Mouse (Mus musculus): ENCODE data around the gene March11. TPM values are rescaled to one million over a fixed set of nuclear protein-coding genes. Genes with fewer than 3 reads are reported as not detected.

Gene March11
- polyA plus RNA-seq, 1 experiment from 2014 or later, result 4.5 TPM

DNA sequence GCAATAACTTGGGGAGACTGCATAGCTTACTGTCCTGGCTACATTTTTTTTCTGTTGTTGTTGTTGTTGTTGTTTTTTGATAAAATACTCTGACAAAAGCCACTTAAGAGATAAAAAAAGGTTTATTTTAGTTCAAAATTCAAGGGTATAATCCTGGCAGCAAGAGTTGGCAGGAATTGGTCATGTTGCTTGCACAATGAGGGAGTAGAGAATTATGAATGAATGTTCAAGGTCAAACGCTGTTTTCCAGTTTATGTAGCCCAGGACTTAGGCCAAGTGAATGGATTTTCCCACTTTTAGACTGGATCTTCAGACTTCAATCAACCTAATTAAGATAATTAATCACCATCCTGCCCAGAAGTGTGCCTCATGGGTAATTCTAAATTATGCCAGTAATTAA is 72.0 kb downstream of the March11 start:
- no peaks in the 10 kb centered on the region for H3K9me3 ChIP-seq (ENCODE audit: control insufficient read depth, low read length)
- no peak overlapping the region for H3K27ac ChIP-seq (ENCODE audit: low read length)
- ATAC-seq, result no peak
- H3K4me3 ChIP-seq (replicated peaks; ENCODE audit: low read length), result no peak overlapping the region
- 54% methylated on average over 1 of the region's 1 CpGs for WGBS
- H3K36me3 ChIP-seq (ENCODE audit: control insufficient read depth, insufficient read depth), result no peaks in the 10 kb centered on the region
- no peak overlapping the region for H3K4me2 ChIP-seq (ENCODE audit: low read length)
- no peak overlapping the region for H3K9ac ChIP-seq (replicated peaks; ENCODE audit: low read depth, low read length)
- no peaks in the 10 kb centered on the region for H3K27me3 ChIP-seq (replicated peaks; ENCODE audit: control insufficient read depth, insufficient read depth, low read length)
- H3K4me1 ChIP-seq (replicated peaks; ENCODE audit: control insufficient read depth, insufficient read depth, low read length), result no peaks in the 10 kb centered on the region

DNA sequence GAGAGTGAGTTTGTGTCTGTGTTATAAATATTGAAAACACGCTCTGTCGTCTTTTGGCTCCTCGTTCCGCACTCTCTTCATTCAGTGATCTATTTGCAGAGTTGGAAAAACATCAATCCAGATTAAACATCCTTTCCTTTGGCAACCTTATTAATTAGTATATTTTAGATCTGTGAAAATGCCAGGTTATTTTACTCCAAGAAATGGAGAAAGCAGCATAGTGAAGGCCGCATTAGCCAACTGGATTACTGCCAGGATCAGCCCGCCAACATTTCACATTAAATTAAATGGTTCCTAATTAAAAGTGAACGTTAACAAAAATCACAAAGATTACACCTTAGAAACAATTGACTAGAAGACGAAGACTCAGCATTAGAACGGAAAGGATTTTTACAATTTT is 81.2 kb downstream of the March11 start:
- Histone ChIP-seq H3K4me3 (replicated peaks; ENCODE audit: low read length) (no peak overlapping the region), H3K27ac (ENCODE audit: low read length) (no peak overlapping the region), H3K9me3 (ENCODE audit: control insufficient read depth, low read length) (no peaks in the 10 kb centered on the region), H3K4me1 (replicated peaks; ENCODE audit: control insufficient read depth, insufficient read depth, low read length) (no peaks in the 10 kb centered on the region), H3K9ac (replicated peaks; ENCODE audit: low read depth, low read length) (no peak overlapping the region), H3K27me3 (replicated peaks; ENCODE audit: control insufficient read depth, insufficient read depth, low read length) (no peaks in the 10 kb centered on the region), H3K4me2 (ENCODE audit: low read length) (no peak overlapping the region), H3K36me3 (ENCODE audit: control insufficient read depth, insufficient read depth) (no peaks in the 10 kb centered on the region)
- peak; percentile 60; the same call in 1 of the 2 replicates for ATAC-seq
- WGBS, result 28% methylated on average over 9 of the region's 9 CpGs

GRCm38 (mm10) chr15:26396556-26396955 is 87.7 kb downstream of the March11 start:
- no peaks in the 10 kb centered on the region for H3K36me3 ChIP-seq (ENCODE audit: control insufficient read depth, insufficient read depth)

DNA sequence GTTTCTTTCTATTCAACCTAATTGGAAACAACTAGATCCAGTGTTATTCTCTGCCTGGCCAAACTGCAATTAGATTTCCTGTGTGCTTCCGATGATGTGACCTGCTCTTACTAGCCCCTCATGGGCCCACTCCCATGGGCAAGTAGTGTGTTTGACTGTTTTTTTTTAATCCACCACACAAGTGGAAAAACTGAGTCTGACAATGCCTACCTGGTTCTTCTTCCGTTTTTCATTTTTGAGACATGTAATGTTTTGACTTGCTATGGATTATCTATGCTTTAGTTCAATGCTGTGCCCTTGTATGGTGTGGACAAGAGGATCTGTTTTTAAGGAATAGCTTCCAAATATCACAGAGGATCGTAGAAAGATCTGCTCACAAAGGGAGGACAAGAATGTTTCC is 116.4 kb downstream of the March11 start:
- Histone ChIP-seq H3K9me3 (ENCODE audit: control insufficient read depth, low read length) (no peaks in the 10 kb centered on the region), H3K36me3 (ENCODE audit: control insufficient read depth, insufficient read depth) (no peaks in the 10 kb centered on the region), H3K27me3 (replicated peaks; ENCODE audit: control insufficient read depth, insufficient read depth, low read length) (no peaks in the 10 kb centered on the region), H3K27ac (ENCODE audit: low read length) (no peak overlapping the region), H3K4me3 (replicated peaks; ENCODE audit: low read length) (no peak overlapping the region), H3K4me2 (ENCODE audit: low read length) (no peak overlapping the region), H3K4me1 (replicated peaks; ENCODE audit: control insufficient read depth, insufficient read depth, low read length) (no peaks in the 10 kb centered on the region), H3K9ac (replicated peaks; ENCODE audit: low read depth, low read length) (no peak overlapping the region)
- 83% methylated on average over 3 of the region's 3 CpGs for WGBS
- no peak for ATAC-seq

More at GRCm38 (mm10) chr15:26396556-26396955, 87.7 kb downstream of the March11 start:
- Histone ChIP-seq H3K4me1 (replicated peaks; ENCODE audit: control insufficient read depth, insufficient read depth, low read length) (no peaks in the 10 kb centered on the region), H3K4me3 (replicated peaks; ENCODE audit: low read length) (no peak overlapping the region), H3K27me3 (replicated peaks; ENCODE audit: control insufficient read depth, insufficient read depth, low read length) (no peaks in the 10 kb centered on the region), H3K9me3 (ENCODE audit: control insufficient read depth, low read length) (no peaks in the 10 kb centered on the region), H3K9ac (replicated peaks; ENCODE audit: low read depth, low read length) (no peak overlapping the region), H3K27ac (ENCODE audit: low read length) (no peak overlapping the region), H3K4me2 (ENCODE audit: low read length) (no peak overlapping the region)
- no peak for ATAC-seq
- 97% methylated on average over 2 of the region's 2 CpGs for WGBS

- H3K4me2 ChIP-seq (ENCODE audit: low read length), result no peak overlapping the region
- no peaks in the 10 kb centered on the region for H3K36me3 ChIP-seq (ENCODE audit: control insufficient read depth, insufficient read depth)
- no peak overlapping the region for H3K9ac ChIP-seq (replicated peaks; ENCODE audit: low read depth, low read length)
- no peak for ATAC-seq
- no peak overlapping the region for H3K4me3 ChIP-seq (replicated peaks; ENCODE audit: low read length)
- H3K4me1 ChIP-seq (replicated peaks; ENCODE audit: control insufficient read depth, insufficient read depth, low read length), result no peaks in the 10 kb centered on the region
- H3K27me3 ChIP-seq (replicated peaks; ENCODE audit: control insufficient read depth, insufficient read depth, low read length), result no peaks in the 10 kb centered on the region
- no peaks in the 10 kb centered on the region for H3K9me3 ChIP-seq (ENCODE audit: control insufficient read depth, low read length)
- no peak overlapping the region for H3K27ac ChIP-seq (ENCODE audit: low read length)
These were observed 117.4 kb downstream of the March11 start for GRCm38 (mm10) chr15:26426231-26426630.

GRCm38 (mm10) chr15:26430565-26430964 is 121.7 kb downstream of the March11 start:
- no peak for ATAC-seq
- Histone ChIP-seq H3K27me3 (replicated peaks; ENCODE audit: control insufficient read depth, insufficient read depth, low read length) (no peaks in the 10 kb centered on the region), H3K9me3 (ENCODE audit: control insufficient read depth, low read length) (no peaks in the 10 kb centered on the region), H3K9ac (replicated peaks; ENCODE audit: low read depth, low read length) (no peak overlapping the region), H3K4me2 (ENCODE audit: low read length) (no peak overlapping the region), H3K36me3 (ENCODE audit: control insufficient read depth, insufficient read depth) (no peaks in the 10 kb centered on the region), H3K27ac (ENCODE audit: low read length) (no peak overlapping the region), H3K4me3 (replicated peaks; ENCODE audit: low read length) (no peak overlapping the region), H3K4me1 (replicated peaks; ENCODE audit: control insufficient read depth, insufficient read depth, low read length) (no peaks in the 10 kb centered on the region)
- 83% methylated on average over 2 of the region's 2 CpGs for WGBS

GRCm38 (mm10) chr15:26432676-26433075 is 123.8 kb downstream of the March11 start:
- Histone ChIP-seq H3K9me3 (ENCODE audit: control insufficient read depth, low read length) (no peaks in the 10 kb centered on the region), H3K4me3 (replicated peaks; ENCODE audit: low read length) (no peak overlapping the region), H3K4me2 (ENCODE audit: low read length) (no peak overlapping the region), H3K36me3 (ENCODE audit: control insufficient read depth, insufficient read depth) (no peaks in the 10 kb centered on the region), H3K9ac (replicated peaks; ENCODE audit: low read depth, low read length) (no peak overlapping the region), H3K27me3 (replicated peaks; ENCODE audit: control insufficient read depth, insufficient read depth, low read length) (no peaks in the 10 kb centered on the region), H3K4me1 (replicated peaks; ENCODE audit: control insufficient read depth, insufficient read depth, low read length) (no peaks in the 10 kb centered on the region), H3K27ac (ENCODE audit: low read length) (no peak overlapping the region)
- no peak for ATAC-seq
- WGBS, result 70% methylated on average over 2 of the region's 2 CpGs

- H3K4me3 ChIP-seq (replicated peaks; ENCODE audit: low read length), result no peak overlapping the region
- H3K27me3 ChIP-seq (replicated peaks; ENCODE audit: control insufficient read depth, insufficient read depth, low read length), result no peaks in the 10 kb centered on the region
- no peaks in the 10 kb centered on the region for H3K4me1 ChIP-seq (replicated peaks; ENCODE audit: control insufficient read depth, insufficient read depth, low read length)
- H3K4me2 ChIP-seq (ENCODE audit: low read length), result no peak overlapping the region
- H3K9ac ChIP-seq (replicated peaks; ENCODE audit: low read depth, low read length), result no peak overlapping the region
- no peak overlapping the region for H3K27ac ChIP-seq (ENCODE audit: low read length)
- H3K36me3 ChIP-seq (ENCODE audit: control insufficient read depth, insufficient read depth), result no peaks in the 10 kb centered on the region
- no peak for ATAC-seq
- 89% methylated on average over 7 of the region's 7 CpGs for WGBS
- H3K9me3 ChIP-seq (ENCODE audit: control insufficient read depth, low read length), result no peaks in the 10 kb centered on the region
These were observed 126.9 kb downstream of the March11 start for GRCm38 (mm10) chr15:26435725-26436124.

DNA sequence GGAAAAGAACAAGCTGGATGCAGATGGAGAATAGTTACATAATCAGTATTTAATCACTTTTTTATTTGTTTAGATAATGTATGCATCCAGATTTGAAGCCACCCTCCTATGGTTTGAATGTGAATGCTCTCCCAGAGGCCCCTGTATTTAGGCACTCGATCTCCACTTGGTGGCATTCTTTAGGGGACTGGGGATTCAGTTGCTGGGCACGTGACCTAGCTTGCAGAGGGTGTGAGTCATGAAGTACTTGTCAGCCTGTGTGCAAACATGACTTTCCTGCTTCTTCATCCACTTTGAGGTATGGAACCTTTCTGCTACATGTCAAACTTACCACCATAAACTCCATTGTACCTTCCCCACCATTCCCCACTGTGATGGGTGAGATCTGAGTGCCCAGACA is 128.3 kb downstream of the March11 start:
- no peaks in the 10 kb centered on the region for H3K9me3 ChIP-seq (ENCODE audit: control insufficient read depth, low read length)
- no peaks in the 10 kb centered on the region for H3K4me1 ChIP-seq (replicated peaks; ENCODE audit: control insufficient read depth, insufficient read depth, low read length)
- no peak for ATAC-seq
- no peaks in the 10 kb centered on the region for H3K27me3 ChIP-seq (replicated peaks; ENCODE audit: control insufficient read depth, insufficient read depth, low read length)
- no peak overlapping the region for H3K4me2 ChIP-seq (ENCODE audit: low read length)
- H3K36me3 ChIP-seq (ENCODE audit: control insufficient read depth, insufficient read depth), result no peaks in the 10 kb centered on the region
- 47% methylated on average over 2 of the region's 2 CpGs for WGBS
- H3K9ac ChIP-seq (replicated peaks; ENCODE audit: low read depth, low read length), result no peak overlapping the region
- H3K27ac ChIP-seq (ENCODE audit: low read length), result no peak overlapping the region
- no peak overlapping the region for H3K4me3 ChIP-seq (replicated peaks; ENCODE audit: low read length)

Measured in forebrain, embryonic 16.5 days (tissue).